8 mouse cellular contexts compared by ENCODE assay signal in the genomic region with DNA sequence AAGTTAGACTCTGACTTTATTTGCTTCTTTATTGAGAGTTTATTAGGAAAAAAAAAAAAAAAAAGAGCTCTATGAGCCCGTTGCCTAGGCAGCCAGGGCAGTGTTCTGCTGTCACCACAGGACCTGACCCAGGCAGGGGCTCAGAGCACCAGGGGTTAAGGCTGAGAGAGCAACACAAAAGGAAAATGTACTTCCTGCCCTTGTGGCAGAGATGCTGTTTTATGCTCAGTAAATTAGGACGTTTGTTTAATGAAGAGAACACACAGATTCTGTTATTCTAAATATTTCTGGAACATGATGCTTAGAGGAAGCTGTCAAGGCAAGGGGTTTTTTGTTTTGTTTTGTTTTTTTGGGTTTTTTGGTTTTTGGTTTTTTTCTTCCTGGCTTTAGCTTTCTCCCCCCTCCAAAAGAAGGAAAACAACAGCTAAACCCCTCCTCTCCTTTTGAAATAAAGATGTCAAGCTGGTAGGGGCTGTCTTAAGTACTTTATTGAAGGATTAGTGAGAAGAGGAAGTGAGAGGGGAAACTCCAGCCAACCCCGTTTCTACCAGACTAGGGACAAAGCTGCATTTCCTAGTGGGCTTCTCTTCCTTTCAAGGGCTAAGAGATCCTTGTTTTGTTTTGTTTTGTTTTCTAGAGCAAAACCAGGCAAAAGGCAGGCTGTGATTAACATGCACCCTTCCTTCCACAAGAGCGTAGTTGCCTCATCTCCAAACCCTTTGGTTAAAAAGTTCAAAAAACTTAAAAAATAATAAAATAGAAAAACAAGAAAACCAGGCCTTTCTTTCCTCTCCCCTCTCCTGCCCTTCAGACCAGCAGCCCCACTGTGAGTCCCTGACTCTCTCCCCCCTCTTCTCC. TPM values are rescaled to one million over a fixed set of nuclear protein-coding genes. Genes with fewer than 3 reads are reported as not detected.
DNase-seq lines count a peak whose midpoint lies in the region; ATAC-seq and TF ChIP-seq lines count a peak whose summit lies in the region.

No protein-coding gene starts in this region.

- peak overlapping the region; percentile 98 for H3K9ac ChIP-seq in lung, embryonic 16.5 days (ENCODE audit: low read length)
- no peak overlapping the region for H3K9ac ChIP-seq in embryonic facial prominence, embryonic 12.5 days
- H3K9ac ChIP-seq in kidney, postnatal 0 days (ENCODE audit: low read depth, low read length), result peak overlapping the region; percentile 96

- peak overlapping the region; percentile 97 for H3K27ac ChIP-seq in lung, embryonic 16.5 days (ENCODE audit: low read length)
- H3K27ac ChIP-seq in embryonic facial prominence, embryonic 12.5 days, result no peak overlapping the region
- peak overlapping the region; percentile 97 for H3K27ac ChIP-seq in kidney, postnatal 0 days
- peak overlapping the region; percentile 86 for H3K27ac ChIP-seq in small intestine, adult 2 months (ENCODE audit: insufficient read depth, low read depth, low read length)

- intact Hi-C loops in gastrocnemius, postnatal 14 days (cut with DNase I; ENCODE audit: low total_unique reads), result loop anchor here (10.0 kb wide), 1 partner anchor 54 kb away; no protein-coding TSS in a partner anchor

- no peaks in the 10 kb centered on the region for H3K36me3 ChIP-seq in lung, embryonic 16.5 days (ENCODE audit: control insufficient read depth, insufficient read depth, low read length)
- no peaks in the 10 kb centered on the region for H3K36me3 ChIP-seq in embryonic facial prominence, embryonic 12.5 days
- H3K36me3 ChIP-seq in kidney, postnatal 0 days (ENCODE audit: insufficient read depth, low read length), result no peaks in the 10 kb centered on the region
- no peaks in the 10 kb centered on the region for H3K36me3 ChIP-seq in small intestine, adult 2 months (ENCODE audit: control insufficient read depth, insufficient read depth, low read length)

- no peak for DNase-seq in lung, postnatal 25 days (ENCODE audit: low spot score)
- DNase-seq in kidney, postnatal 0 days (ENCODE audit: low spot score), result peak; percentile 86
- no peak for DNase-seq in right cerebral cortex, postnatal 10 days (ENCODE audit: low spot score in 2 of 2)
- no peak for DNase-seq in gastrocnemius, postnatal 14 days

- WGBS in lung, embryonic 16.5 days, result 19% methylated on average over 4 of the region's 4 CpGs
- 28% methylated on average over 4 of the region's 4 CpGs for WGBS in embryonic facial prominence, embryonic 12.5 days
- 23% methylated on average over 4 of the region's 4 CpGs for WGBS in kidney, postnatal 0 days
- 14% methylated on average over 4 of the region's 4 CpGs for WGBS in small intestine, adult 2 months

- H3K4me3 ChIP-seq in lung, embryonic 16.5 days (ENCODE audit: low read length), result peak overlapping the region; percentile 98
- H3K4me3 ChIP-seq in embryonic facial prominence, embryonic 12.5 days, result 0 out of 2 replicates have a peak overlapping the region, but pooled peaks have one; percentile 91
- peak overlapping the region; percentile 99 for H3K4me3 ChIP-seq in kidney, postnatal 0 days (replicated peaks; ENCODE audit: low read depth, low read length)
- H3K4me3 ChIP-seq in small intestine, adult 2 months (ENCODE audit: low read depth, low read length), result peak overlapping the region; percentile 53

- H3K27me3 ChIP-seq in lung, embryonic 16.5 days (ENCODE audit: control insufficient read depth, insufficient read depth, low read depth, low read length), result no peaks in the 10 kb centered on the region
- H3K27me3 ChIP-seq in embryonic facial prominence, embryonic 12.5 days, result no peaks in the 10 kb centered on the region
- H3K27me3 ChIP-seq in kidney, postnatal 0 days (ENCODE audit: insufficient read depth, low read length), result no peaks in the 10 kb centered on the region
- H3K27me3 ChIP-seq in small intestine, adult 2 months (ENCODE audit: control insufficient read depth, insufficient read depth, low read length), result no peaks in the 10 kb centered on the region

- peaks cover 70% of the 10 kb centered on the region for H3K4me1 ChIP-seq in lung, embryonic 16.5 days (replicated peaks; ENCODE audit: control insufficient read depth, insufficient read depth, low read length)
- H3K4me1 ChIP-seq in embryonic facial prominence, embryonic 12.5 days, result peaks cover 43% of the 10 kb centered on the region
- peaks cover 52% of the 10 kb centered on the region for H3K4me1 ChIP-seq in kidney, postnatal 0 days (replicated peaks; ENCODE audit: insufficient read depth, low read length)
- peaks cover 40% of the 10 kb centered on the region for H3K4me1 ChIP-seq in small intestine, adult 2 months (ENCODE audit: control insufficient read depth, insufficient read depth, insufficient read length, low read length)

- TF ChIP-seq CTCF in kidney, postnatal 0 days (IDR thresholded peaks at IDR 0.05; ENCODE audit: low read depth), result no peak
- TF ChIP-seq CTCF in small intestine, adult 2 months (IDR thresholded peaks at IDR 0.05; ENCODE audit: extremely low read depth, insufficient read length, insufficient replicate concordance, low read depth, low read length), result no peak

- no peaks in the 10 kb centered on the region for H3K9me3 ChIP-seq in lung, embryonic 16.5 days (ENCODE audit: control insufficient read depth, low read length)
- H3K9me3 ChIP-seq in embryonic facial prominence, embryonic 12.5 days, result no peaks in the 10 kb centered on the region
- H3K9me3 ChIP-seq in kidney, postnatal 0 days (replicated peaks; ENCODE audit: low read length), result no peaks in the 10 kb centered on the region

- no peak for TF ChIP-seq POLR2A in small intestine, adult 2 months (IDR thresholded peaks at IDR 0.05; ENCODE audit: low read depth, low read length)

- ATAC-seq in lung, embryonic 16.5 days (ENCODE audit: low read depth), result no peak
- no peak for ATAC-seq in embryonic facial prominence, embryonic 12.5 days (ENCODE audit: insufficient number of reproducible peaks, insufficient read depth, low FRiP score, low TSS enrichment)
- ATAC-seq in kidney, postnatal 0 days (replicated peaks; ENCODE audit: low FRiP score, low read depth), result no peak
- ATAC-seq in cerebellum, adult (ENCODE audit: insufficient number of reproducible peaks, low FRiP score, low TSS enrichment), result no peak

- peak overlapping the region; percentile 93 for H3K4me2 ChIP-seq in lung, embryonic 16.5 days (ENCODE audit: low read depth, low read length)
- peak overlapping the region; percentile 94 for H3K4me2 ChIP-seq in embryonic facial prominence, embryonic 12.5 days (replicated peaks)
- H3K4me2 ChIP-seq in kidney, postnatal 0 days (ENCODE audit: low read length), result peak overlapping the region; percentile 96

RNA-seq across cellular contexts. Expression of a gene that starts 3.2 kb away (rescaled TPM):
- 71.7 and 77.6 TPM in 2 replicates for polyA plus RNA-seq in lung, embryonic 16.5 days (2015; fragmentation: Nextera tagmentation; extraction: Ambion mirVana)
- polyA plus RNA-seq in embryonic facial prominence, embryonic 12.5 days (2016; fragmentation: Nextera tagmentation; extraction: Ambion mirVana), result 37.3 and 37.9 TPM in 2 replicates
- polyA plus RNA-seq in kidney, postnatal 0 days (2015; fragmentation: Nextera tagmentation; extraction: Ambion mirVana), result 52.9 and 57.2 TPM in 2 replicates
- polyA plus RNA-seq in small intestine, adult 2 months (2012; rRNA removed), result 44.8 and 89.4 TPM in 2 replicates
- 100 to 1,000 TPM in 1 of 2 experiments, 10 to 100 TPM in 1; 96.9 to 111 TPM for total RNA-seq in gastrocnemius, postnatal 14 days (2021)
